8 mouse cellular contexts compared by ENCODE assay signal in the genomic region with DNA sequence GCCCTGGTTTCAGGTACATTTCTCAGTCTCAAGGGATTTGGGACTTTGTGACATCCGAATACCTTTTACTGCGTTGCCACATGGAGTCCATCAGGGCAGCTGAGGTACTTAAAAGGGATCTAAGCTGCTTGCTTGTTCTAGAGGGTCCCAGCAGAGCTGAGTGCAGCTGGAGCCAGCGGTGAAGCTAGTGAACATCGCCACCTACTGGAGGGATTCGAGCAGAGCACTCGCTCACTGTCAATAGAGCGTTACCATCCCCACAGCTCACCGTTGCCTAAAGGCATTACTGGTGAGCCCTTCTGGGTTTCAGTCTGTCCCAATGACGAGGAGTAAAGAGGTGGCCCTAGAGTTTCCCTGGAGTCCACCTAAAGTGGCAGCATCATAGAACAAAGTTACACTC. TPM values are rescaled to one million over a fixed set of nuclear protein-coding genes. Genes with fewer than 3 reads are reported as not detected.
DNase-seq lines count a peak whose midpoint lies in the region; ATAC-seq lines count a peak whose summit lies in the region.

No protein-coding gene starts in this region.

- DNase-seq in CD4-positive helper T cell, adult 2 months (ENCODE audit: low read depth, low spot score), result peak; percentile 54
- peak; percentile 50 for DNase-seq in NIH3T3 (ENCODE audit: low read depth)
- DNase-seq in embryo, embryonic 10 days (ENCODE audit: low spot score), result peak; percentile 96
- DNase-seq in urinary bladder, postnatal 36 days (ENCODE audit: low spot score in 2 of 2), result peak; percentile 41 to 54

- H3K27ac ChIP-seq in kidney, embryonic 14.5 days (ENCODE audit: low read depth, low read length), result no peak overlapping the region
- H3K27ac ChIP-seq in liver, embryonic 15.5 days (replicated peaks), result no peak overlapping the region
- no peak overlapping the region for H3K27ac ChIP-seq in neural tube, embryonic 13.5 days (replicated peaks)

- no peak overlapping the region for H3K4me2 ChIP-seq in kidney, embryonic 14.5 days (replicated peaks; ENCODE audit: low read depth, low read length)
- H3K4me2 ChIP-seq in liver, embryonic 15.5 days, result no peak overlapping the region
- no peak overlapping the region for H3K4me2 ChIP-seq in neural tube, embryonic 13.5 days

- peak; percentile 50; the same call in 1 of the 2 replicates for ATAC-seq in granulocyte monocyte progenitor cell, adult 5-6 weeks (replicated peaks; ENCODE audit: poor library complexity, severe bottlenecking)
- peak; percentile 88 for ATAC-seq in kidney, embryonic 14.5 days (ENCODE audit: low FRiP score, low TSS enrichment)
- peak; percentile 40; the same call in 1 of the 2 replicates for ATAC-seq in liver, embryonic 15.5 days (ENCODE audit: insufficient read depth)
- peak; percentile 88 for ATAC-seq in neural tube, embryonic 13.5 days (ENCODE audit: low read depth)

- no peaks in the 10 kb centered on the region for H3K36me3 ChIP-seq in kidney, embryonic 14.5 days (ENCODE audit: control insufficient read depth, insufficient read depth, low read length)
- peaks cover 27% of the 10 kb centered on the region for H3K36me3 ChIP-seq in liver, embryonic 15.5 days (replicated peaks)
- H3K36me3 ChIP-seq in neural tube, embryonic 13.5 days, result peaks cover 31% of the 10 kb centered on the region

- H3K27me3 ChIP-seq in kidney, embryonic 14.5 days (ENCODE audit: control insufficient read depth, insufficient read depth, low read length), result no peaks in the 10 kb centered on the region
- H3K27me3 ChIP-seq in liver, embryonic 15.5 days, result no peaks in the 10 kb centered on the region
- no peaks in the 10 kb centered on the region for H3K27me3 ChIP-seq in neural tube, embryonic 13.5 days

- WGBS in kidney, embryonic 14.5 days, result 4% methylated on average over 9 of the region's 9 CpGs
- WGBS in liver, embryonic 15.5 days (ENCODE audit: insufficient replicate concordance), result 19% methylated on average over 9 of the region's 9 CpGs
- WGBS in neural tube, embryonic 13.5 days, result 5% methylated on average over 9 of the region's 9 CpGs

- H3K9ac ChIP-seq in kidney, embryonic 14.5 days (ENCODE audit: low read depth, low read length), result no peak overlapping the region
- no peak overlapping the region for H3K9ac ChIP-seq in liver, embryonic 15.5 days
- H3K9ac ChIP-seq in neural tube, embryonic 13.5 days, result no peak overlapping the region

- H3K4me1 ChIP-seq in kidney, embryonic 14.5 days (ENCODE audit: control insufficient read depth, insufficient read depth, low read length), result 0 out of 2 replicates have a peak, but pooled peaks cover 4% of the 10 kb centered on the region
- peaks cover 29% of the 10 kb centered on the region for H3K4me1 ChIP-seq in liver, embryonic 15.5 days (replicated peaks)
- peaks cover 6% of the 10 kb centered on the region for H3K4me1 ChIP-seq in neural tube, embryonic 13.5 days (replicated peaks)

- peaks cover 3% of the 10 kb centered on the region; the same call in 1 of the 2 replicates for H3K9me3 ChIP-seq in kidney, embryonic 14.5 days (ENCODE audit: control insufficient read depth, low read length)
- 0 out of 2 replicates have a peak, but pooled peaks cover 6% of the 10 kb centered on the region for H3K9me3 ChIP-seq in liver, embryonic 15.5 days (replicated peaks)
- peaks cover 5% of the 10 kb centered on the region; the same call in 1 of the 2 replicates for H3K9me3 ChIP-seq in neural tube, embryonic 13.5 days

- H3K4me3 ChIP-seq in kidney, embryonic 14.5 days (ENCODE audit: low read length), result no peak overlapping the region
- no peak overlapping the region for H3K4me3 ChIP-seq in liver, embryonic 15.5 days (replicated peaks)
- no peak overlapping the region for H3K4me3 ChIP-seq in neural tube, embryonic 13.5 days

RNA-seq across cellular contexts. Expression of a gene that starts 46.1 kb away (rescaled TPM):
- total RNA-seq in granulocyte monocyte progenitor cell, adult 5-6 weeks (2014; fragmentation: Nextera tagmentation), result 74.0 and 110 TPM in 2 replicates
- 172 and 330 TPM in 2 replicates for total RNA-seq in granulocyte monocyte progenitor cell, adult 5-6 weeks (2017)
- 23.5 and 42.7 TPM in 2 replicates for polyA plus RNA-seq in kidney, embryonic 14.5 days (2014; fragmentation: Nextera tagmentation; extraction: Ambion mirVana)
- polyA plus RNA-seq in liver, embryonic 15.5 days (2015; fragmentation: Nextera tagmentation; extraction: Ambion mirVana), result 16.0 and 16.1 TPM in 2 replicates
- 29.9 and 31.2 TPM in 2 replicates for polyA plus RNA-seq in neural tube, embryonic 13.5 days (2015; fragmentation: Nextera tagmentation; extraction: Ambion mirVana)
